Mouse (Mus musculus): ENCODE results near the gene Gm3045.
A peak's percentile ranks its signal among the peaks of the same experiment; 100 is the strongest.

The Gm3045 gene

DNA sequence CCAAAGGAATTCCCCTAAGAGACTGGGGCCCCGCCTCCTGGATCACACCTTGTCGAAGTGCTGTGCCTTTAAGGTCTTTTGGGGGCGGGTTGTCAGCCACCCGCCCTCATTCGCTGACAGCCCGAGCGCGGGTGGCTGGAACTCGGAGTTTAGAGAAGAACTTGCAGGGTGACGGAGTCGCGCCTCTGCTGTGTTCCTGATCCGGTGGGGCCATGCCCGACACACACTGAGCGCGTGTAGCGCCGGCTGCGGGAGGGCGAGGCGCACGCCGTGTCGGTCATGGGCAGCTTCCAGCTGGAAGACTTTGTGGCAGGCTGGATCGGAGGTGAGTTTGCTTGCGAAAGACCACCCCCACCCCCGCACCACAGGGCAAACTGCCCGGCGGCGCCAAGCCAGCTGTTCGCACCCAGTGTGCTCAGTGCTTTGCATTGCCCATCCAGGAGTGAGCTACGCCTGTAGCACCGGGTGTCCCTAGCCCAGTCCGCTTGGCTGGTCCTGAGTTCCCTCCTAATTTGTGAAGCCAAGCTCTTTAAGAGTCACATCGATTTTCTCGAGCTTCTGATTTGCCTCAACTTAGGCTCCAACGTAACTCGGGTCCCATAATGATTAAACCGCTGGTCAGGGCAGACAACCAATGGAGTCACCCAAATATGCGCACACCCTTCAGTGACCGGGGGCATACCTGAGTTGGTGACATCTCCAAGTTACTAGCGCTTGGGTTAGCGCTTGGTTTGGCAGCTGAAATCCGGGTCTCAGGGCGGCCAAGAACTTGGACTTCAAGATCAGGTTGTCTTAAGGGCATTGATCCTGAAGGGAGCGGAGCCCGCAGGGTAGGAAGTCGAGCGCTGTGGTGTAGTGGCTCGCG is 12.0 kb downstream of the Gm3045 start, which contains the start of gene Slc25a48:
TSS of gene Slc25a48 (plus strand) at position 145 of the 865 bp plus-strand sequence.
- no peak for DNase-seq

DNA sequence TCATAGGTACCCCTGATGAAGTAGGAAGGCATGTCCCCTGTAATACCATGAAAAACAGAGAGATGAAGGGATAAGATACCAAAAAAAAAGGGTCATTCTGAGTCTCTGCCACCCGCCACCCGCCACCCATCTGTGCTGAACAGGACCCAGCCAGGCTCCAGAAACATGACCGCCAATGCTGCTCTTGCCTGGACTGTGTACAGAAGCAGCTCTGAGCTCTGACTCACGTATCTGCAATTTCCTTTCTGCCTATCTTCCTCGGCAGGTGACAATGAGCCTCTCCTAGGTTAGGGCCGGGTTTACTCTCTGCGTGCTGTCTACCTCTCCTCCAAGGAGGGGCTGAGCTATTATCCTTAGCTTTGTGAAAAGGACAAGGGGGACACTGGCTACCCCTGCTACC is 17.0 kb downstream of the Gm3045 start:
- no peak for DNase-seq

DNA sequence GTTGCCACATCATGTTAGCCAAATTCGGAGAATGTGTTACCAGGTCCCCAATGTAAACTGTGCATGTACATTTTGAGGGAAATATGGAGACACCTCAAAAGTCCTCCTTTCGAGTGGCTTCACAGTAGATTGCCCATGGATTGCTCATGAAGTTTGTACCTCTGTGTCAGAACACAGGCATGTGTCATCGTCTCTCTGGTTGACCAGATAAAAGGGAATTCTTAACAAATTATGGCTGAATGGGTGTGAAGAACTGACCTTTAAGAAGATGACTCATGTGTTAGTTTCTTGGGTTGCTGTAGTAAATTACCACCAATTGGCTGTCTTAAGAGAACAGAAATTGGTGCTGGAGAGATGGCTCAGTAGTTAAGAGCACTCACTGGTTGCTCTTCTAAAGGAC is 17.7 kb downstream of the Gm3045 start:
- DNase-seq, result no peak

DNA sequence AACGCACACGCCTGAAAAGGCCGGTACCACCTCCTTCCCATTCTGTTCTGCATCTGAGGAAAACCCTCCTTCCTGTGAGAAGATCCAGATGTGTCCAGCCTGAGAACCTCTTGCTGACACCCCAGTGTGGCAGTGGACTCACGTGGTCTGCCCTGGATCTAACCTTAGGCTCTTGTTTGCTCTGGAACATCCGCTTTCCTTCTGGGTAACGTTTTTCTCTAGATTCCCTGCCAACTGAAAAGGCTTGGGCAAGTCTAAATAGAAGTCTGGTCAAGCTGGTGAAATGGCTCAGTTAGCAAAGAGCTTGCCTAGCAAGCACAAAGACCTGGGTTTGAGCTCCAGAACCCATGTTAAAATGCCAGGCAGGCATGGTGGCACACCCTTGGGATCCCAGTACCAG is 18.6 kb downstream of the Gm3045 start:
- DNase-seq, result no peak

DNA sequence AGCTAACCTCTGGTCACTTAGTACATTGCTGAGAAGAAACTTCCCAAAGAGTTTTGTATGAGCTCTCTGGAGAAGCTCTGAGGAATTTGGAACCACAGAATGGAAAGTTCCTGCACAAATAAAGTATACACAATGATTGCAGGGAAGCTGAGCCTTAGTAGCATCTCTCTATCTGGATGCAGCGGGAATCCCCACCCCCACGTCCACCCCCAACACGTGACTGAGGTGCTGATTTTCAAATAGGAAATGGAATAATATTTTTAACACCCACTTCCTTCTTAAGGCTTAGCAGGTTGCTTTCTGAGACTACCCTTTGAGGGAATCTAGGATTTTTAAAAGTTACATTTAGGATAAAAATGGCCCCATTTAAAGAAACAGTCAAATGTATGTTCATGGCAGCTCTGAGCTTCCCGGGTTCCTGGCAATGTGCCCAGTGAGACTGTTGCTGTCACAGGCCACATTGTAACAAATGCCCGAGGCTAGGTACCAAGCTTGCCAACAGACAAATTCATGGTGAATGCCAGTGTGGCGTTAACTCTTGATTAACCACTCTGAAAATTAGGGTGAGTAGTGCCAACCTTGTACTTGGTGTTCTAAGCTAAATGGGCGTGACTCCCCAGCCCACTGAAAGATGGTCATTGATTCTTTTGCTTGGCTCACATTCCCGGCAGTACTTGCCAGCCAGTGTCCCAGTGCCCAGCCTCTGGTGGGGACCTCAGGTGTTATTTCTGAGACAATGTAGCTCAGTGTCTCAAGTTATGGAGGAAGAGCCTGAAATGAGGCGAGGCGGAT is 23.0 kb downstream of the Gm3045 start:
- DNase-seq, result peak; percentile 52 to 61

DNA sequence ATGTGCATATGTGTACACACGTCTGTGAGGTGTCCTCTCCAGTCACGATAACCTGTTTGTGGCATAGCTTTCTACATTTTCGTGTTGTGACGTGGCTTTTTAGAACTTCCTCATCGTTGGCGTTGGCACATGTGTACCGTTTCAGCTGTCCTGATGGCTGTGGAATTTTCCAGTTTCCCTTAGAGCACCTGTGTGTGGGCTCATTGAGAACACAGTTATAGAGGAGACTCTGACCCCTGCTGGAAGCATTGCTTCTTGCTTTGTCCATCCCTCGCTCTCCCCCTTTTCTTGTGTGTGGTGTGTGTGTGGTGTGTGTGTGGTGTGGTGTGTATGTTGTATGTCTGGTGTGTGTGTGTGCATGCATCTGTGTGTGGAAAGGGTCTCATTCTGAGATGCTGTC is 23.6 kb downstream of the Gm3045 start:
- no peak for DNase-seq

DNA sequence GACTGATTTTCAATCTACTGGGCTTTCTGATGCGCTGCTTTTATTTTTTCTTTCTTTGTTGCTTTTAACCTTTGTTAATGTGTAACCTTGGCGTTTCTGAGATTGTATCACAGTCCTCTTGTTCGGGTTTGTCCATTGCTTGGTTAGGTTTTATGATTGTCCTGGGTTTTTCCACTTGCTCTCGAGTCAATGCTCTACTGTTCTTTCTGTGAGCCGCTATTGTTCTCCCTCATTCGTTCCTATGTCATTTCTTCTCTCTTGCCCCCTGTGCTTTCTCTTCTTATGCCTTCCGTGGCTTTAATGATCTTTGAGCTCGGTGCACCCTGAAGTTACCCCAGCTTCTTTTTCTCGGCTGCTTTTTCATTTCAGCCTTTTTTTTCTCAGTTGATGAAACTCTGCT is 31.6 kb downstream of the Gm3045 start:
- no peak for DNase-seq

DNA sequence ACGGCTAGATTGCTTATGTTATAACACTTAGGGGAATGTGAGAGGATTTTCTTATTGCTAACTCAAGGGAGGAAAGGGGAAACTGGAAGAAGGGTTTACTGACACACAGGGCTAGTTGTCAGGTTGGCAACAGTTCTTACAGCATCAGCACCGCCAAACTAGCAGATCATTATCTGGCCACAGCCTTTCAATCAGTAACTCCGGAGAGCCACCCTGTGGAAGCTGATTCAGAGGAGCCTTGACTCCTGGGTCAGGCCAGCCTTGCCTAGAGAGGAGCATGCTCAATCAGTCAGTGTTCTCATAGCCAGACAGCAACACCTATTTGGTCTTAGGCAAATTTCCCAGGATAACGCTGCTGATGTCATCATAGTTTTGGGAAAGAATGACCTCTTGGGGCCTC is 35.1 kb downstream of the Gm3045 start:
- no peak for DNase-seq

DNA sequence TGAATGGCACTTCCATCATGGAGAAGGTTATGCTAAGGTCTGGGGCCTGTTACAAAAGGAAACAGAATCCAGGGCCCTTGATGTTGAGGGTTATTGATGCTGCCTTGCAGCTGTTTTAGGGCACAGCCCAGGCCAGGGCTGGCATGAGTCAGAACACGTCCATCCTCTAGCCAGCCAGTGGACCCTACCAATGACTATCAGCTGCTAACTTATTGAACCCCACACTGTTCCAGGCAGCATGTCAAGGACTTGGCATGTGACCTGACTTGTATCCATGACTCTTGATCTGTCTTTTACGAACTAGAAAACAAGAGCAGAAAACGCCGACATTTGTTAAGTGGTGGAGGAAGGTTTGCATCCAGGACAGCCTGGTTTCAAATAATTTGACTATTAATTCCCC is 36.4 kb downstream of the Gm3045 start:
- DNase-seq, result no peak

DNA sequence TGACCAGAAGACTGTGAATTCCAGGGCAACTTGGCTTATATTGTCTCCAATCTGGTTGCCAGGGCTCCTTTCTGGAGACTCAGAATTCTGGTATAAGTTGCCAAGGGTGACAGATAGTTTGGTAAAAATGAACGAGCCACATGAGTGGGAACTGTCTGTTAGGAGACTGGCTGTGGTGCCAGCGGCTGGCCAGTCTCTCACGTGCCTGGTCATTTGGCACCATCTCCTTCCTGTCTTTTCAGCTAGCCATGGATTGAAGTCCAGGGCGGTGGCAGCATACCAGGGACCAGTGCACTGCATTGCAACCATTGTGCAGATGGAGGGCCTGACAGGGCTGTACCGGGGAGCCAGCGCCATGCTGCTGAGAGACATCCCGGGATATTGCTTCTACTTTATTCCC is 36.9 kb downstream of the Gm3045 start:
- no peak for DNase-seq

DNA sequence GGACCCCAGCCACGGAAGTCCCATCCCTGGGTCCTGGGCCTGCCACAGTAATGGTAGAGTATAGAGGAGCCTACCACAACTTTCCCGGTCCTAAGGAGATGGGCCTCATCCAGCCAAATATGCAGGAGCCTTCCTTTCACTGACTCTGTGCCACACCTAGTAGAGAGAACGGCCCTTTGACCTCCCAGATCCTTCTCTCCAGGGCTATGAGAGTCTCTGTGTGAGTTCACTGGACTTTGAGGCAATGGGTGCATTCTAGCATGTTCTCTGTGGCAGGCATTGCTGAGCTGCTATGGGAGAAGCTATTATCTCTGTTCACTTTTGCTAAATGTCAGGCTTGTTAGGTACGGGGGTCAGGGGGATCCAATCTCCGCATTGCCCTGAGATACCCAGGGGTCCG is 37.4 kb downstream of the Gm3045 start:
- DNase-seq, result no peak

DNA sequence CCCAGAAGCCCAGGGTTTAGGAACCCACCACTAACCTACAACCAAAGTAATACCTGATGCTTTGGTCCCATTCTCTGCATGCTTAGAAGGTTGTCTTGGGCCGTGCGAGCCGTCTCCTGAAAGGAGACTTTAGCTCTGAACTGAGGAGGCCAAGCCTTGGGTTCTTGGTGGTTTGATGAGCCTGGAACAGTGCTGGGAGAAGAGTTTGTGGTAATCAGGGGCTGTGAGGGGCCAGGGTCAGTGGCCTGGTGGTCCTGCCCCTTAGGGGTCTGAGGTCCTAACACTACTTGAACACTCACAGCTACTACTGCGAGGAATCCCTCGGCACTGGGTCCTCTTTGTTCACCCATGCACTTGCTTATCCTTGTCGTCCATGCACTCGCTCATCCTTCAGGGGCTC is 41.4 kb downstream of the Gm3045 start:
- DNase-seq, result no peak

DNA sequence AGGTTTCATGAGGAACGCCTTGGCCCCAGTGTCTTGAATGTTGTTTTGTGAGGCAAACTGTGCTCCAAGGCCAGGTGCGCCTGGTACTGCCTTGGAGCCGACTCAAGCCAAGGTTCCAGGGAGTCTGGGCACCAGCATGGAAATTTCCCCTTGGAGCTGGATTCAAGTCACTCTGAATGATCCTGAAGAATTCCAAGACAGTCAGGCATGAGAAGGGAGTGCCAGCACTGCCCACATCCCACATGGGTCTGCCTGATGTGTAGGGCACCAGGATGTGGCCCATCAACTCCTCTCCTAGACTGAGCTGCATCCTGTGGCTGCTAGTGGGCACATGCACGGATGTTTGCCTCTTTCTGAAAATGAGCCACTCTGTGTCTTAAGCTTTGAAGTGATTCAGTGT is 42.1 kb downstream of the Gm3045 start:
- DNase-seq, result no peak

DNA sequence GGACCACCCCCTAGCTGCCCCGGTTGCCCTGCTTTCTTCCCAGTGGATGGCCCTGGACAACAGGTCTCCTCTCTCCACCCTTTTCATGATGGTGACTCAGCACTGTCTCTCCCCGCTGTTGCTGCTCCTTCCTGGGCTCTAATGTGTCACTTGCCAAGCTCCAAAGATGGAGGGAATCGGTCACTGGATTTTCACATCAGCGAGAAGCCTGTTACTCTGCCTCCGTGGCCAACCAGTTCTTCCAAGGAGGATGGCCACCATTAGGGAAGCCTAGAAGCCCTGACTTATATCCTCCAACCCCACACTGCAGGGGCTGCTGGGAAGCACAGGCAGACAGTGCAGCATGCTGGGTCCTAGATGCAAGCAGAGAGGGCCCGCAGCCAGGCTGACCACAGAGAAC is 44.8 kb downstream of the Gm3045 start:
- DNase-seq, result no peak

DNA sequence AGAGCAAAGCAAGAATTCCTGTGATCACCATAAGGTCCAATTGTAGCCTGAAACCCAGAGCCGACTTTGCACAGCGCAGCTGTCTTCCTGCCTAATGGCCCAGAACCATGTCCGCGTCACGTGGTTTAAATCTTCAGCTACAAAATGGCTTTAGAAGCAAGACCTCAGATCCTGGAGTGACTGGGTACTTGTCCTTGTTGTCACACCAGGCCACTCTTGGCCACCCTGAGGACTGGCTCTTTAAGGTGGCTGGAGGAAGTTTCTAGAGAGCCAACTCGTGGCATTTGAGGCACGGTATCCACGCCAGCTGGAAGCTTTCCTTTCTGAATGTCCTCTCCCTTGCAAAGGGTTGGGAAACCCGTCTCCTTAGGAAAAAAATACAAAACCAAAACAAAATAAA is 45.6 kb downstream of the Gm3045 start:
- DNase-seq, result peak in 1 of 2 experiments; percentile 9

DNA sequence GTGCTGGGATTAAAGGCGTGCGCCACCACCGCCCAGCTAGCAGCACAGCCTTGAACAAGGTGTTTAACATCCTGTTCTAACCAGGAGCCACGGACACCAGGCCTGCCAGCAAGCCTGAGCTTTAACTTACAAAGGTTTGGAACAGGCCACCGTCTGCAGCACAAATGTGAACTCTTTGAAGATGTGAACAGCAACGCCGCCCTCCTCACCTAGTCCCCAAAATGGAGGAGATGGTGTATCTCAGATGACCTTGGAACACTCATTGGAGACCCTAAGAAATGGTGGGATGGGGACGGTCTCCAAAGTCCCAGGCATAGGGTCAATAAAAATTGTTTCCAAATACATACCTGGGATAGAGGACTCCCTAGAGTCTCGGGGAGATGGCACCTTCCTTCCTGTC is 46.3 kb downstream of the Gm3045 start:
- no peak for DNase-seq

DNA sequence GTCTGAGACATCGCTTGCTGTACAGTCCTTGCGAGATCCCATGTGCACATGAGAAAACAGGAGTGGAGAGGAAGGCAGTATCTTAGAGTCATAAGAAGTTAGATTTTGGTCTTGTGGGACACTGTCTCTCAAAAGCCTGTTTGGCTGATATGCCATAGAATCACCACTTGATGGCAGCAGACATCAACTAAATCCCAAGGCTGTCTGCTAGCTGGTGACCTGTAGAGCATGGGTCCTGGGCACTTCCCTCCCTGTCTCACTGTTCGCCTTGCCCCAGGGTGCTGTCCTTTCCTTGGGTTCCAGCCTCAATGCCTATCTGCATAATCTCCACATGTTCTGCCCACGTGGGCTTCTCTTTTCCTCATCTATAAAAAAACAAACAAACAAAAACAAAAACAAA is 49.0 kb downstream of the Gm3045 start:
- DNase-seq, result peak; percentile 52 to 57

DNA sequence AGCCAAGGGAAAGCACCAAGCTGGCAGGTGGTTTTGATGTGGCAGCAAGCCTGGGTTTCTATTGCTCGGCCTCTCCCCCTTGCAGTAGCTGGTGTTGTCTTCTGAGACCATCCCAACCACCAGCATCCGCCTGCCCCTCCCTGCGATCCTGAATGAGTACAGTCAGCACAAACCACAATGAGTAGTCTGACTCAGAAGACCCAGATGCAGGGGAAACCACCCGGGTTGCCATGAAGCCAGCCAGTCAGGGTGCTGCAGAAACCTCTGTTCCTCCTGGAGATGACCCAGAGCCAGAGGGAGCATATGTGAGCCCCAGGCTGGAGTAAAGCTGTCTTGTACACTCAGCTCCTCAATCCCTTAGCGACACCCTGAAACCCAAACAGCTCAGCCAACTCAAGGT is 50.4 kb downstream of the Gm3045 start:
- DNase-seq, result no peak

DNA sequence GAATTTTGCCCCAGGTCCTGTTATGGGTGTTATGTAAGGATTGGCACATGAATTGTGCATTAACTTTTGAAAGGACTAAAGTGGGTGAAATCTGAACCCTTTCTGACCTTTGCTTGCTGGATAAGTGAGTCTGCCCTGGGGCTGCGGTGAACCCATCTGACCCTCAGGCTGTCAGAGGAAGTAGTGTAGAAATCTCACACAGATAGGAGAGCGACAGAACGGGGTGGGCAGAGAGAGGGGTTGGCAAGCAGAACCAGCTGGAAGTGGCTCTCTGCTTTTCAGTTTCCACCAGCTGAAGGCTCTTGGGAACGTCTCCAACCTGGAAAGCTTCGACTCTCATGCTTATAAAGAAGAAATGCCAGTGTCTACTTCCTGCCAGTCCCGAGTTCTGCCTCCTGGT is 50.9 kb downstream of the Gm3045 start:
- DNase-seq, result no peak

DNA sequence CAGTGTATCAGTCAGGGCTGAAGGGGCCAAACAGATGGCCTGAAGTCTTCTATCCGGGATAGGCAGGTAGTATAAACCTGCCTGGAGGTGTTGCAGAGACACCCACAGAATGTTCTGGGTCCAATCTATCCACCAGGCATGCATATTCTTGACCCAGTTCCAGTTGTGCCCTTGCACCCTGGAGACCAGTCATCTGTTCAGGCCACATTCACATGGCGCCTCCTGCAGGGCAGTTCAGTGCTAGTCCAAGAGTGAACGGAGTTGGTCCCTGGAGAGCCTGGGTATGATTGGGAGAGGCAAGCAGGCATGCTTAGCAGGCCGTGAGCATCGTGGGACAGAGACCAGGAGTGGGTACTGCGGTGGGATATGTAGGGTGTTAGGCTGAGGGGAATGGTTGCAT is 51.6 kb downstream of the Gm3045 start:
- DNase-seq, result peak in 1 of 2 experiments; percentile 13

DNA sequence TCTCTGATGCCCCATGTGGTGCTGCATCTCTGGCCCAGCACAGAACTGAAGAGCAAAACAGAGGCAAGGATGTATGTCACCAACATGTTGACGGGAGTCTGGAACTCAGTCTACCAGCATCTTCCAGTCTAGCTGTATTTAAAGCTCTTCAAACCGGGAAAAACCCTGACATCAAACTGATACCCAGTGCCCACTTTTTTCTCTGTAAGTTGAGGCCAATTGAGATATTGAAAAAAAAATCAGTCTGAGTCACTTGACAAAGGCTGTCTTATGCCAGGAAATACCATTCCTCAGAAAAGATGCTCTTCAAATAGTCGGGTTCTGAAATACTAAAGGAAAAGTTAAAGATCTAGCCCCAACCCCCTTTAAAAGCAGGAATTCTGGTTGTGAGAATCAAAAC is 55.8 kb downstream of the Gm3045 start, which contains the start of gene Il9:
TSS of gene Il9 (minus strand) at position 101 of the 400 bp plus-strand sequence.
- DNase-seq, result no peak
